Mouse (Mus musculus) cortical plate, adult 2 months (tissue): ENCODE measurements at regions not wholly inside any gene's neighbourhood (a gene's known extent, or its start where the extent isn't known, plus 50 kb on each side); places are given as distances from the start of the nearest gene placed in this dataset.

Source experiments
- H3K27ac ChIP-seq: fragments of 200-500 bp; 2 replicates; pipeline ENCODE4 v1.5.1; 2012; ENCODE audit warnings: low read length, control low read depth, inconsistent platforms; ENCODE audit not compliant: insufficient read depth
- H3K4me1 ChIP-seq: fragments of 200-500 bp; 2 replicates; pipeline ENCODE4 v1.6.1; 2011; ENCODE audit warnings: low read length; ENCODE audit not compliant: control insufficient read depth, insufficient read depth
- H3K4me3 ChIP-seq: fragments of 200-500 bp; 2 replicates; pipeline ENCODE4 v1.5.1; 2011; ENCODE audit warnings: mild to moderate bottlenecking, low read length, control low read depth; ENCODE audit not compliant: insufficient read depth
- CTCF ChIP-seq: fragments of 200-500 bp; IDR thresholded peaks from 2 replicates; pipeline ENCODE4 v1.5.1; 2011; ENCODE audit warnings: mild to moderate bottlenecking, control low read depth, low read length; ENCODE audit not compliant: insufficient read depth; ENCODE audit errors: extremely low read depth
- POLR2A ChIP-seq: fragments of 200-500 bp; IDR thresholded peaks from 2 replicates; pipeline ENCODE4 v1.6.1; 2011; ENCODE audit warnings: mild to moderate bottlenecking, low read length, control low read depth; ENCODE audit not compliant: insufficient read depth; ENCODE audit errors: extremely low read depth

GRCm38 (mm10) chr4:106020338-106020737 lies 230.7 kb downstream of the Gm12728 start:
- no peak overlapping the region for H3K4me3 ChIP-seq
- TF ChIP-seq CTCF = no peak
- no peaks in the 10 kb centered on the region for H3K4me1 ChIP-seq
- H3K27ac ChIP-seq = no peak overlapping the region

- H3K27ac ChIP-seq = no peak overlapping the region
- no peak for TF ChIP-seq POLR2A
- TF ChIP-seq CTCF = no peak
- H3K4me1 ChIP-seq = no peaks in the 10 kb centered on the region
- H3K4me3 ChIP-seq = no peak overlapping the region
Measured at GRCm38 (mm10) chr4:106024591-106024990, 234.9 kb downstream of the Gm12728 start.

- no peak overlapping the region for H3K27ac ChIP-seq
- TF ChIP-seq CTCF = no peak
- no peak for TF ChIP-seq POLR2A
- H3K4me3 ChIP-seq = no peak overlapping the region
- no peaks in the 10 kb centered on the region for H3K4me1 ChIP-seq
Measured at GRCm38 (mm10) chr4:106025966-106026637, 236.4 kb downstream of the Gm12728 start.

GRCm38 (mm10) chr4:106040376-106040775 lies 250.7 kb downstream of the Gm12728 start:
- H3K4me1 ChIP-seq = no peaks in the 10 kb centered on the region
- no peak overlapping the region for H3K27ac ChIP-seq
- no peak for TF ChIP-seq CTCF
- TF ChIP-seq POLR2A = no peak
- no peak overlapping the region for H3K4me3 ChIP-seq

GRCm38 (mm10) chr4:106042456-106042855 lies 252.8 kb downstream of the Gm12728 start:
- H3K4me3 ChIP-seq = no peak overlapping the region
- no peaks in the 10 kb centered on the region for H3K4me1 ChIP-seq
- no peak for TF ChIP-seq POLR2A
- TF ChIP-seq CTCF = no peak
- H3K27ac ChIP-seq = no peak overlapping the region

GRCm38 (mm10) chr4:106043661-106044060 lies 254.0 kb downstream of the Gm12728 start:
- H3K4me1 ChIP-seq = no peaks in the 10 kb centered on the region
- TF ChIP-seq POLR2A (no peak), CTCF (no peak)

GRCm38 (mm10) chr4:106048053-106048452 lies 258.4 kb downstream of the Gm12728 start:
- H3K4me1 ChIP-seq = no peaks in the 10 kb centered on the region
- no peak overlapping the region for H3K4me3 ChIP-seq
- no peak overlapping the region for H3K27ac ChIP-seq
- TF ChIP-seq CTCF (no peak), POLR2A (no peak)

More at GRCm38 (mm10) chr4:106043661-106044060, 254.0 kb downstream of the Gm12728 start:
- H3K4me3 ChIP-seq = no peak overlapping the region
- no peak overlapping the region for H3K27ac ChIP-seq

GRCm38 (mm10) chr4:106048797-106049196 lies 259.1 kb downstream of the Gm12728 start:
- Histone ChIP-seq H3K4me1 (no peaks in the 10 kb centered on the region), H3K27ac (no peak overlapping the region), H3K4me3 (no peak overlapping the region)
- no peak for TF ChIP-seq POLR2A
- TF ChIP-seq CTCF = no peak

GRCm38 (mm10) chr4:106049880-106050279 lies 260.2 kb downstream of the Gm12728 start:
- H3K27ac ChIP-seq = no peak overlapping the region
- H3K4me1 ChIP-seq = no peaks in the 10 kb centered on the region
- no peak overlapping the region for H3K4me3 ChIP-seq
- TF ChIP-seq POLR2A (no peak), CTCF (no peak)

GRCm38 (mm10) chr4:106050297-106050696 lies 260.6 kb downstream of the Gm12728 start:
- Histone ChIP-seq H3K4me3 (no peak overlapping the region), H3K27ac (no peak overlapping the region), H3K4me1 (no peaks in the 10 kb centered on the region)
- TF ChIP-seq CTCF (no peak), POLR2A (no peak)
